Mouse (Mus musculus): ENCODE data around the gene Atf5. TPM values are rescaled to one million over a fixed set of nuclear protein-coding genes. Genes with fewer than 3 reads are reported as not detected.

Gene Atf5
- polyA plus RNA-seq, 1 experiment from 2014 or later = 1.8 TPM

- Histone ChIP-seq H3K9ac (ENCODE audit: low read length) (no peak overlapping the region), H3K36me3 (ENCODE audit: control insufficient read depth, insufficient read depth, low read length) (peaks cover 48% of the 10 kb centered on the region), H3K4me2 (ENCODE audit: low read length) (no peak overlapping the region), H3K4me1 (ENCODE audit: control insufficient read depth in 2 of 2, insufficient read depth in 2 of 2, low read length in 2 of 2) (peaks cover 14 to 30% of the 10 kb centered on the region in 2 experiments), H3K27me3 (ENCODE audit: control insufficient read depth, insufficient read depth, low read length) (no peaks in the 10 kb centered on the region), H3K27ac (replicated peaks in 1 of 2; ENCODE audit: control insufficient read depth in 1 of 2, insufficient read depth in 1 of 2, low read depth in 2 of 2, low read length in 2 of 2) (no peak overlapping the region), H3K9me3 (ENCODE audit: control insufficient read depth, low read length) (no peaks in the 10 kb centered on the region), H3K4me3 (ENCODE audit: control insufficient read depth in 1 of 2, insufficient read depth in 1 of 2, low read depth in 1 of 2, low read length in 2 of 2) (no peak overlapping the region)
- 87% methylated on average over 11 of the region's 11 CpGs for WGBS
- ATAC-seq (ENCODE audit: insufficient number of reproducible peaks, insufficient read depth, low FRiP score, low read depth) = no peak
These were observed 43.4 kb upstream of the Atf5 start for GRCm38 (mm10) chr7:44859896-44860295.

GRCm38 (mm10) chr7:44857905-44858304 is 41.4 kb upstream of the Atf5 start:
- ATAC-seq (ENCODE audit: insufficient number of reproducible peaks, insufficient read depth, low FRiP score, low read depth) = no peak
- peak overlapping the region in 1 of 2 experiments; percentile 92; a peak in 1 of 4 replicates for H3K27ac ChIP-seq (replicated peaks in 1 of 2; ENCODE audit: control insufficient read depth in 1 of 2, insufficient read depth in 1 of 2, low read depth in 2 of 2, low read length in 2 of 2)

GRCm38 (mm10) chr7:44857042-44857552 is 40.6 kb upstream of the Atf5 start, which contains the start of gene Pnkp:
TSS of gene Pnkp (plus strand) at chr7:44857139.
- Histone ChIP-seq H3K36me3 (ENCODE audit: control insufficient read depth, insufficient read depth, low read length) (peaks cover 35% of the 10 kb centered on the region), H3K27me3 (ENCODE audit: control insufficient read depth, insufficient read depth, low read length) (no peaks in the 10 kb centered on the region), H3K27ac (replicated peaks in 1 of 2; ENCODE audit: control insufficient read depth in 1 of 2, insufficient read depth in 1 of 2, low read depth in 2 of 2, low read length in 2 of 2) (peak within 1 kb of the TSS; percentile 92 to 95), H3K4me2 (ENCODE audit: low read length) (peak within 1 kb of the TSS; percentile 95), H3K4me1 (ENCODE audit: control insufficient read depth in 2 of 2, insufficient read depth in 2 of 2, low read length in 2 of 2) (peaks cover 16 to 36% of the 10 kb centered on the region in 2 experiments), H3K9ac (ENCODE audit: low read length) (peak within 1 kb of the TSS; percentile 92), H3K9me3 (ENCODE audit: control insufficient read depth, low read length) (no peaks in the 10 kb centered on the region), H3K4me3 (ENCODE audit: control insufficient read depth in 1 of 2, insufficient read depth in 1 of 2, low read depth in 1 of 2, low read length in 2 of 2) (peak within 1 kb of the TSS; percentile 86 to 94)
- ATAC-seq (ENCODE audit: insufficient number of reproducible peaks, insufficient read depth, low FRiP score, low read depth) = 0 out of 2 replicates have a peak, but pooled peaks have one; percentile 23
- WGBS = under 1% methylated on average over 32 of the region's 32 CpGs

More at GRCm38 (mm10) chr7:44857905-44858304, 41.4 kb upstream of the Atf5 start:
- peak overlapping the region; percentile 92 for H3K9ac ChIP-seq (ENCODE audit: low read length)
- peaks cover 37% of the 10 kb centered on the region for H3K36me3 ChIP-seq (ENCODE audit: control insufficient read depth, insufficient read depth, low read length)
- H3K27me3 ChIP-seq (ENCODE audit: control insufficient read depth, insufficient read depth, low read length) = no peaks in the 10 kb centered on the region
- peaks cover 16 to 35% of the 10 kb centered on the region in 2 experiments for H3K4me1 ChIP-seq (ENCODE audit: control insufficient read depth in 2 of 2, insufficient read depth in 2 of 2, low read length in 2 of 2)
- peak overlapping the region; percentile 86 to 94 for H3K4me3 ChIP-seq (ENCODE audit: control insufficient read depth in 1 of 2, insufficient read depth in 1 of 2, low read depth in 1 of 2, low read length in 2 of 2)
- peak overlapping the region; percentile 95 for H3K4me2 ChIP-seq (ENCODE audit: low read length)
- 25% methylated on average over 8 of the region's 8 CpGs for WGBS
- H3K9me3 ChIP-seq (ENCODE audit: control insufficient read depth, low read length) = no peaks in the 10 kb centered on the region

GRCm38 (mm10) chr7:44856265-44856916 is 39.9 kb upstream of the Atf5 start:
- no peak for ATAC-seq (ENCODE audit: insufficient number of reproducible peaks, insufficient read depth, low FRiP score, low read depth)
- H3K27ac ChIP-seq (replicated peaks in 1 of 2; ENCODE audit: control insufficient read depth in 1 of 2, insufficient read depth in 1 of 2, low read depth in 2 of 2, low read length in 2 of 2) = peak overlapping the region; percentile 92 to 95
- H3K4me1 ChIP-seq (ENCODE audit: control insufficient read depth in 2 of 2, insufficient read depth in 2 of 2, low read length in 2 of 2) = peaks cover 16 to 38% of the 10 kb centered on the region in 2 experiments
- H3K36me3 ChIP-seq (ENCODE audit: control insufficient read depth, insufficient read depth, low read length) = peaks cover 33% of the 10 kb centered on the region
- peak overlapping the region; percentile 92 for H3K9ac ChIP-seq (ENCODE audit: low read length)
- peak overlapping the region; percentile 95 for H3K4me2 ChIP-seq (ENCODE audit: low read length)
- 57% methylated on average over 9 of the region's 9 CpGs for WGBS
- H3K27me3 ChIP-seq (ENCODE audit: control insufficient read depth, insufficient read depth, low read length) = no peaks in the 10 kb centered on the region
- H3K4me3 ChIP-seq (ENCODE audit: control insufficient read depth in 1 of 2, insufficient read depth in 1 of 2, low read depth in 1 of 2, low read length in 2 of 2) = peak overlapping the region in 1 of 2 experiments; percentile 86; a peak in 3 of 4 replicates
- no peaks in the 10 kb centered on the region for H3K9me3 ChIP-seq (ENCODE audit: control insufficient read depth, low read length)

GRCm38 (mm10) chr7:44855036-44855435 is 38.6 kb upstream of the Atf5 start:
- no peak for ATAC-seq (ENCODE audit: insufficient number of reproducible peaks, insufficient read depth, low FRiP score, low read depth)
- WGBS = 35% methylated on average over 10 of the region's 10 CpGs
- Histone ChIP-seq H3K27me3 (ENCODE audit: control insufficient read depth, insufficient read depth, low read length) (no peaks in the 10 kb centered on the region), H3K4me3 (ENCODE audit: control insufficient read depth in 1 of 2, insufficient read depth in 1 of 2, low read depth in 1 of 2, low read length in 2 of 2) (peak overlapping the region; percentile 46 to 59), H3K9ac (ENCODE audit: low read length) (peak overlapping the region; percentile 73), H3K27ac (replicated peaks in 1 of 2; ENCODE audit: control insufficient read depth in 1 of 2, insufficient read depth in 1 of 2, low read depth in 2 of 2, low read length in 2 of 2) (peak overlapping the region; percentile 93 to 96), H3K36me3 (ENCODE audit: control insufficient read depth, insufficient read depth, low read length) (peaks cover 34% of the 10 kb centered on the region), H3K9me3 (ENCODE audit: control insufficient read depth, low read length) (no peaks in the 10 kb centered on the region), H3K4me1 (ENCODE audit: control insufficient read depth in 2 of 2, insufficient read depth in 2 of 2, low read length in 2 of 2) (peaks cover 23 to 48% of the 10 kb centered on the region in 2 experiments), H3K4me2 (ENCODE audit: low read length) (peak overlapping the region; percentile 81)

GRCm38 (mm10) chr7:44854356-44855031 is 38.0 kb upstream of the Atf5 start:
- Histone ChIP-seq H3K36me3 (ENCODE audit: control insufficient read depth, insufficient read depth, low read length) (peaks cover 31% of the 10 kb centered on the region), H3K4me1 (ENCODE audit: control insufficient read depth in 2 of 2, insufficient read depth in 2 of 2, low read length in 2 of 2) (peaks cover 23 to 48% of the 10 kb centered on the region in 2 experiments), H3K27ac (replicated peaks in 1 of 2; ENCODE audit: control insufficient read depth in 1 of 2, insufficient read depth in 1 of 2, low read depth in 2 of 2, low read length in 2 of 2) (peak overlapping the region; percentile 93 to 96), H3K9ac (ENCODE audit: low read length) (peak overlapping the region; percentile 73), H3K4me2 (ENCODE audit: low read length) (peak overlapping the region; percentile 81), H3K9me3 (ENCODE audit: control insufficient read depth, low read length) (no peaks in the 10 kb centered on the region), H3K4me3 (ENCODE audit: control insufficient read depth in 1 of 2, insufficient read depth in 1 of 2, low read depth in 1 of 2, low read length in 2 of 2) (peak overlapping the region; percentile 46 to 59), H3K27me3 (ENCODE audit: control insufficient read depth, insufficient read depth, low read length) (no peaks in the 10 kb centered on the region)
- WGBS = 1% methylated on average over 45 of the region's 45 CpGs
- ATAC-seq (ENCODE audit: insufficient number of reproducible peaks, insufficient read depth, low FRiP score, low read depth) = peak; percentile 34

GRCm38 (mm10) chr7:44853596-44854355 is 37.3 kb upstream of the Atf5 start:
- Histone ChIP-seq H3K27me3 (ENCODE audit: control insufficient read depth, insufficient read depth, low read length) (no peaks in the 10 kb centered on the region), H3K36me3 (ENCODE audit: control insufficient read depth, insufficient read depth, low read length) (peaks cover 26% of the 10 kb centered on the region), H3K9me3 (ENCODE audit: control insufficient read depth, low read length) (no peaks in the 10 kb centered on the region), H3K27ac (replicated peaks in 1 of 2; ENCODE audit: control insufficient read depth in 1 of 2, insufficient read depth in 1 of 2, low read depth in 2 of 2, low read length in 2 of 2) (peak overlapping the region; percentile 93 to 96), H3K4me2 (ENCODE audit: low read length) (peak overlapping the region; percentile 81), H3K4me1 (ENCODE audit: control insufficient read depth in 2 of 2, insufficient read depth in 2 of 2, low read length in 2 of 2) (peaks cover 23 to 48% of the 10 kb centered on the region in 2 experiments), H3K9ac (ENCODE audit: low read length) (peak overlapping the region; percentile 73), H3K4me3 (ENCODE audit: control insufficient read depth in 1 of 2, insufficient read depth in 1 of 2, low read depth in 1 of 2, low read length in 2 of 2) (peak overlapping the region; percentile 46 to 59)
- no peak for ATAC-seq (ENCODE audit: insufficient number of reproducible peaks, insufficient read depth, low FRiP score, low read depth)
- WGBS = 26% methylated on average over 25 of the region's 26 CpGs

All from heart, embryonic 14.5 days (tissue).